Mouse (Mus musculus) MEL (cell line): ENCODE data around the gene Cadps2. TPM values are rescaled to one million over a fixed set of nuclear protein-coding genes. Genes with fewer than 3 reads are reported as not detected.

Source experiments
- DNase-seq: peaks from one replicate; pipeline ENCODE4 v3.0.0; 2011; ENCODE audit warnings: low read depth, low spot score
- H3K27ac ChIP-seq: 2 replicates; pipeline ENCODE4 v1.5.1; 2012; ENCODE audit warnings: low read depth, mild to moderate bottlenecking, control low read depth, low read length, moderate library complexity; ENCODE audit not compliant: control insufficient read depth
- H3K27me3 ChIP-seq, 2 experiments: fragments of 150-350 bp in 1 of 2; sonication (generic) in 1 of 2; 2 replicates each; pipeline ENCODE4 v1.6.1; 2012; ENCODE audit warnings: low read length in 2 of 2, mild to moderate bottlenecking in 2 of 2, improper control_type of control experiment in 1 of 2, moderate library complexity in 1 of 2; ENCODE audit not compliant: insufficient read depth in 2 of 2, control insufficient read depth in 1 of 2
- H3K36me3 ChIP-seq, 2 experiments: 2 replicates each; pipeline ENCODE4 v1.6.1; 2012 to 2014; ENCODE audit warnings: low read length in 2 of 2, improper control_type of control experiment in 1 of 2, inconsistent platforms in 1 of 2, mild to moderate bottlenecking in 1 of 2; ENCODE audit not compliant: insufficient read depth in 2 of 2, control insufficient read depth in 1 of 2
- H3K4me1 ChIP-seq, 2 experiments: fragments of 150-350 bp in 1 of 2; sonication (generic) in 1 of 2; 2 replicates each; pipeline ENCODE4 v1.6.1; 2012; ENCODE audit warnings: low read length in 2 of 2, improper control_type of control experiment in 1 of 2, mild to moderate bottlenecking in 1 of 2; ENCODE audit not compliant: insufficient read depth in 2 of 2, control insufficient read depth in 1 of 2
- H3K4me3 ChIP-seq, 2 experiments: fragments of 150-350 bp in 1 of 2; sonication (generic) in 1 of 2; 2 replicates each; pipeline ENCODE4 v1.5.1; 2012; ENCODE audit warnings: low read depth in 2 of 2, low read length in 2 of 2, mild to moderate bottlenecking in 2 of 2, moderate library complexity in 2 of 2, control low read depth in 1 of 2, improper control_type of control experiment in 1 of 2; ENCODE audit not compliant: control insufficient read depth in 1 of 2, insufficient read depth in 1 of 2
- H3K79me2 ChIP-seq: 2 replicates; pipeline ENCODE4 v1.6.1; 2012; ENCODE audit warnings: mild to moderate bottlenecking, low read length, moderate library complexity; ENCODE audit not compliant: control insufficient read depth, poor library complexity, insufficient read depth
- H3K9ac ChIP-seq: 2 replicates; pipeline ENCODE4 v1.6.1; 2012; ENCODE audit warnings: low read depth, mild to moderate bottlenecking, control low read depth, low read length, moderate library complexity; ENCODE audit not compliant: control insufficient read depth, poor library complexity, severe bottlenecking
- H3K9me3 ChIP-seq: fragments of 150-350 bp; sonication (generic); replicated peaks from 2 replicates; pipeline ENCODE4 v1.6.1; 2012; ENCODE audit warnings: mild to moderate bottlenecking, low read length, improper control_type of control experiment, moderate library complexity; ENCODE audit not compliant: insufficient read depth
- CHD1 ChIP-seq: IDR thresholded peaks from 2 replicates; pipeline ENCODE4 v1.6.1; 2012; ENCODE audit warnings: low read depth, mild to moderate bottlenecking, inconsistent platforms, low read length, improper control_type of control experiment
- ELF1 ChIP-seq: IDR thresholded peaks from 2 replicates; pipeline ENCODE4 v1.6.1; 2014; ENCODE audit warnings: low read depth, mild to moderate bottlenecking, inconsistent platforms, low read length, improper control_type of control experiment, moderate library complexity
- GABPA ChIP-seq: IDR thresholded peaks from 2 replicates; pipeline ENCODE4 v1.6.1; 2012; ENCODE audit warnings: low read depth, mild to moderate bottlenecking, inconsistent platforms, low read length, improper control_type of control experiment, moderate library complexity
- GATA1 ChIP-seq: IDR thresholded peaks from 2 replicates; pipeline ENCODE4 v1.6.1; 2011; ENCODE audit warnings: low read depth, low read length, improper control_type of control experiment
- KAT2A ChIP-seq: conservative IDR thresholded peaks from 2 replicates; pipeline ENCODE4 v1.6.1; 2012; ENCODE audit warnings: low read depth, low read length, improper control_type of control experiment, inconsistent platforms
- MXI1 ChIP-seq: IDR thresholded peaks from 2 replicates; pipeline ENCODE4 v1.6.1; 2011; ENCODE audit warnings: mild to moderate bottlenecking, low read depth, low read length, improper control_type of control experiment
- MYB ChIP-seq: IDR thresholded peaks from 2 replicates; pipeline ENCODE4 v1.6.1; 2011; ENCODE audit warnings: mild to moderate bottlenecking, low read depth, low read length, improper control_type of control experiment
- MYC ChIP-seq: IDR thresholded peaks from 2 replicates; pipeline ENCODE4 v1.6.1; 2011; ENCODE audit warnings: low read depth, mild to moderate bottlenecking, low read length, improper control_type of control experiment, moderate library complexity
- NRF1 ChIP-seq: IDR thresholded peaks from 2 replicates; pipeline ENCODE4 v1.6.1; 2014; ENCODE audit warnings: low read depth, mild to moderate bottlenecking, inconsistent platforms, low read length, improper control_type of control experiment, moderate library complexity; ENCODE audit not compliant: poor library complexity, insufficient read depth, severe bottlenecking
- POLR2A ChIP-seq, 2 experiments: IDR thresholded peaks; 2 replicates each; pipeline ENCODE4 v1.6.1; 2011 to 2012; ENCODE audit warnings: low read length in 2 of 2, mild to moderate bottlenecking in 2 of 2, control low read depth in 1 of 2, improper control_type of control experiment in 1 of 2, low read depth in 1 of 2, moderate library complexity in 1 of 2; ENCODE audit not compliant: control insufficient read depth in 1 of 2, insufficient read depth in 1 of 2, poor library complexity in 1 of 2
- RAD21 ChIP-seq: IDR thresholded peaks from 2 replicates; pipeline ENCODE4 v1.6.1; 2011; ENCODE audit warnings: mild to moderate bottlenecking, low read depth, low read length, improper control_type of control experiment
- SIN3A ChIP-seq: IDR thresholded peaks from 2 replicates; pipeline ENCODE4 v1.6.1; 2012; ENCODE audit warnings: low read length, improper control_type of control experiment, inconsistent platforms
- SMC3 ChIP-seq: IDR thresholded peaks from 2 replicates; pipeline ENCODE4 v1.6.1; 2011; ENCODE audit warnings: low read depth, low read length, improper control_type of control experiment
- TAL1 ChIP-seq: IDR thresholded peaks from 2 replicates; pipeline ENCODE4 v1.6.1; 2012; ENCODE audit warnings: mild to moderate bottlenecking, inconsistent platforms, low read length, moderate library complexity, mixed read lengths
- TCF12 ChIP-seq: IDR thresholded peaks from 2 replicates; pipeline ENCODE4 v1.6.1; 2014; ENCODE audit warnings: low read depth, mild to moderate bottlenecking, inconsistent platforms, low read length, improper control_type of control experiment, moderate library complexity
- UBTF ChIP-seq: IDR thresholded peaks from 2 replicates; pipeline ENCODE4 v1.6.1; 2012; ENCODE audit warnings: low read depth, mild to moderate bottlenecking, inconsistent platforms, low read length, improper control_type of control experiment, moderate library complexity, borderline replicate concordance; ENCODE audit not compliant: insufficient read depth
- USF1 ChIP-seq: IDR thresholded peaks from 2 replicates; pipeline ENCODE4 v1.6.1; 2014; ENCODE audit warnings: low read depth, mild to moderate bottlenecking, inconsistent platforms, low read length, improper control_type of control experiment, moderate library complexity
- USF2 ChIP-seq, 2 experiments: IDR thresholded peaks; 2 replicates each; pipeline ENCODE4 v1.6.1; 2011 to 2012; ENCODE audit warnings: improper control_type of control experiment in 2 of 2, low read length in 2 of 2, borderline replicate concordance in 1 of 2, inconsistent platforms in 1 of 2, low read depth in 1 of 2, mild to moderate bottlenecking in 1 of 2; ENCODE audit not compliant: insufficient read depth in 1 of 2
- ZNF384 ChIP-seq: IDR thresholded peaks from 2 replicates; pipeline ENCODE4 v1.6.1; 2012; ENCODE audit warnings: low read depth, mild to moderate bottlenecking, inconsistent platforms, low read length, improper control_type of control experiment
- polyA plus RNA-seq, 2 experiments: library from polyadenylated mRNA; stranded (reverse) in 1 of 2; unstranded in 1 of 2; fragments of >175 nt in 1 of 2; fragments of >200 nt in 1 of 2; gene quantifications; 2 replicates each; pipeline versions ENCODE4 v1.2.1 to v1.2.4; 2012; ENCODE audit warnings: low replicate concordance in 2 of 2, low read depth in 1 of 2; ENCODE audit not compliant: insufficient read length in 2 of 2, insufficient read depth in 1 of 2, missing spikeins in 1 of 2
- total RNA-seq: library from RNA; depleted of rRNA; stranded (reverse); fragments of 300-350 nt; gene quantifications from 2 replicates; pipeline ENCODE4 v1.2.3, GENCODE M21; 2012

Gene Cadps2
- total and polyA plus RNA-seq, 3 experiments: not detected

DNA sequence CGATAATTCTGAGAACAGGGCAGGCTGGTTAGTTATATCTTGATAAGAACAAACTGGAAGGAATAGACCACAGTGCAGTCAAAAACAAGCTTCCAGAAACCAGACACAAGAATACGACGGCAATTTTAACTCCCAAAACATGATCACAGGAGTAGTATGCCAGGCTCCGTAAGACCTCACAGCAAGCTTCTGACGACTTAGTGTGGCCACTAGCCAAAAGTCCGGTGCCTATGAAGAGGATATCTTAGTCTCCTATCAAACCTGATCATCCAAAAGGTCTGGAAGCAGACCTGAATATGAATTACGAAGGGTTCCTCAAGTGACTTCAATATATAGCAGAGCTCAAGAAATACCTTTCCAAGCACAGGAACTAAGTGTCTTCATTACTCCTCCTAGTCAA, 33.9 kb downstream of the Cadps2 start:
- Histone ChIP-seq H3K9me3 (no peaks in the 10 kb centered on the region), H3K4me1 (no peaks in the 10 kb centered on the region), H3K9ac (no peak overlapping the region), H3K79me2 (no peaks in the 10 kb centered on the region), H3K27me3 (no peaks in the 10 kb centered on the region), H3K36me3 (no peaks in the 10 kb centered on the region), H3K27ac (no peak overlapping the region), H3K4me3 (no peak overlapping the region)
- DNase-seq: no peak
- TF ChIP-seq UBTF: no peak
- TF ChIP-seq GATA1: no peak
- TF ChIP-seq SIN3A: no peak
- TF ChIP-seq USF1: no peak
- no peak for TF ChIP-seq GABPA
- no peak for TF ChIP-seq KAT2A
- TF ChIP-seq ZNF384: no peak
- no peak for TF ChIP-seq MYC
- TF ChIP-seq MYB: no peak
- TF ChIP-seq RAD21: no peak

DNA sequence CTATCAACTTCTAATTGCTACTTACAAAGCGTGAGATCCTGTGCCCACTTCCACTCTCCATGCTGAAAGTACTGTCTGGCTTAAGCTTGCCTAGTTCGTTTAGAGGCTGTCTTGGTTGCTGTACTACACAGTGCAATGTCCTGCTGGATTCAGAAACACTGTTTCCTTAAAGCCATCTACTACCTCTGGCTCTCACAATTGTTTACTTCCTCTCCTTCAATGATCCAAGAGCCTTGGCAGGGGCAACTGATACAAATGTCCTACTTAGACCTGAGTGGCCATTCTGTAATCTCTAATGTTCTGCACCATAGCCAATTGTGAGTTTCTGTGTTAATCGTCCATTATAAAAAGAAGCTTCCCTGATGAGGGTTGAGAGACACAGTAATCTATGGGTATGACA, 47.4 kb downstream of the Cadps2 start:
- no peak for TF ChIP-seq MXI1
- TF ChIP-seq CHD1: no peak
- no peak for TF ChIP-seq SMC3
- no peak for TF ChIP-seq ELF1
- TF ChIP-seq GATA1: no peak
- no peak for TF ChIP-seq POLR2A (IDR thresholded peaks at IDR 0.05; ENCODE audit: control insufficient read depth in 1 of 2, insufficient read depth in 1 of 2, low read depth in 1 of 2, low read length in 2 of 2, poor library complexity in 1 of 2)
- TF ChIP-seq NRF1: no peak
- no peak for TF ChIP-seq USF2 (IDR thresholded peaks at IDR 0.05; ENCODE audit: borderline replicate concordance in 1 of 2, insufficient read depth in 1 of 2, low read depth in 1 of 2, low read length in 2 of 2)
- no peak for TF ChIP-seq TCF12
- no peak for TF ChIP-seq TAL1
- no peak overlapping the region for H3K9ac ChIP-seq
- no peaks in the 10 kb centered on the region for H3K27me3 ChIP-seq
- H3K9me3 ChIP-seq: no peaks in the 10 kb centered on the region
- no peaks in the 10 kb centered on the region for H3K4me1 ChIP-seq
- H3K27ac ChIP-seq: no peak overlapping the region
- no peak overlapping the region for H3K4me3 ChIP-seq
- no peaks in the 10 kb centered on the region for H3K36me3 ChIP-seq
- DNase-seq: no peak
- H3K79me2 ChIP-seq: no peaks in the 10 kb centered on the region
